Mouse (Mus musculus): ENCODE measurements around the gene Gm4763.
"Not testable (repeated sequence)": the region's sequence is repeated elsewhere in the genome, so short reads cannot be mapped to it uniquely, and the experiment has no call there.

Gm4763 gene

DNA sequence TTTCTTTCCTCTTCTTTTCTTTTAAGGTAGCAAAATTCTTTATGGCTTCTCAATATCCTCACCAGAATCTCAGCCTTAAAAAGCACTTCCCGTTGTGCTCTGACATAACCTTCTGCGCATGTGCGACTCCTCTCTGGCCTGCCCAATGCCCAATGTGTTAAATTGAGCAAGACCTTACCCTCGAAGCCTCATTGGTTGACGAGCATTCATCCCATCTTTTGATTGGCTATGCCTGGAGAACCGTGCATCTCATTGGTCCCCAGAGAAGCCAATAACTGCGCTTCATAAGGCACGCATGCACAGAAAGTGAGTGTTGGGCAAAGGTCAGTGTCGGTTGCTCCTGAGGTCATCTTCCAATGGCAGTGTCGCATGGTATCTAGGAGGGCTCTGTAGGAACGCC, at the start of gene Gm4763:
Gm4763 (minus strand) TSS at position 101 of the 400 bp plus-strand sequence.
- not testable (repeated sequence) for DNase-seq (ENCODE audit: low spot score)

DNA sequence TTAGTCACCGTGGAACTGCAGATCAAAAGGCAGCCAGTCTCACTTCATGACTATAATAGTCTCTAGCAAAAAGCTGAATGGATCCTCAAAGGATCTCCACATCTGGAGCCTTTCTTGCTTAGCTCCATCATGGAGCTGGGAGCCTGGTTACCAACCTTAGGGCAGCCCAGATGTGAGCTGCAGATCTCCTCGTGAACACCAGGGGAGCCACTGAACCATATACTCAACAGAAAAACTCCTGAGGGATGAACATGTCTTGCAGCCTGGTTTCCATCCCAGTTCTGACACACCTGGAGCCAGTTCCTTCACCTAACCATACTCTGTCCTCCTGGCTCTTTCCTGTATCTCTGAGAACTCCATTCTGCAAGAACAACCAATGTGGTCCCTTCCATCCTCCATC, 49.4 kb upstream of the Gm4763 start:
- DNase-seq (ENCODE audit: low spot score), result no peak

- DNase-seq (ENCODE audit: low spot score), result no peak
These were observed 47.3 kb upstream of the Gm4763 start for GRCm38 (mm10) chr7:24773942-24774535.

- DNase-seq (ENCODE audit: low spot score), result no peak
These were observed 44.7 kb upstream of the Gm4763 start for GRCm38 (mm10) chr7:24771361-24771760.

DNA sequence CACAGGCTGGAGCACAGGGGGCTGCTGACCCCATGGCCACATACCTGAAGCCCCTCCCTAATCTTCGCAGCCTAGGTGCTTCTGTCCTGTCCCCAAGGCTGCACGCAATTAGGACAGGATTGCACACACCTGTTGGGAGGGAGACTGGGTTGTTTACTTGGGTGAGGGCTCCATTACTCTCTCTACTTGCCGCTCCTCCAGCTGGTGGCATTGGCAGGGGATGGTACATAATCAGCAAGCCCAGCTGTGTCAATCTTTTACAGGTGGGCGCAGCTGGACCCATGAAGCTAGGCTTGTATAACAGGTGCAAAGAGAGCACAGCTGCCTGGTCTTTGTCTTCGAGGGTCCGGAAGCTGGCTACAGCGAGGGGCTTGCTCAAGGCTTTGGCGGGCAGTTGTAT, 35.9 kb upstream of the Gm4763 start:
- no peak for DNase-seq (ENCODE audit: low spot score)

DNA sequence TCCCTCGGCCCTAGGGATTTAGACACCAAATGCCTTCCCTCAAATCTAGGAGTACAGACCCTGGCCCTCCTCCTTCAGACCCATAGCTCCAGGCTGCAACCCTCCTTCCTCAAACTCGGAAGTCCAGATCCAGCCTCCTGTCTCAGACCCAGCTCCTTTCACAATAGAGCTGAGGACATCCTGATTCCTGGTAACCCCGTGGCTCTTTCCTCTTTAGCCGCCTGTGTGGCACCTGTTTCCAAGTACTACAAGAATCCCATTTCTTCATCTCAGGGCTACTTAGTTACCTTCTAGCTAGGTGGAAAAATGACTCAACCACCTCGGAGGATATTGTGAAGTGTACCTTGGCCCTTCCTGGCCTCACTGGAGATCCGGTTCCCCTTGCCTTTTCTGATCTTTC, 34.5 kb upstream of the Gm4763 start:
- no peak for DNase-seq (ENCODE audit: low spot score)

GRCm38 (mm10) chr7:24760211-24760610, 33.5 kb upstream of the Gm4763 start, which contains the start of gene Cd177:
TSS of gene Cd177 (minus strand) at chr7:24760311.
- DNase-seq (ENCODE audit: low spot score), result no peak

DNA sequence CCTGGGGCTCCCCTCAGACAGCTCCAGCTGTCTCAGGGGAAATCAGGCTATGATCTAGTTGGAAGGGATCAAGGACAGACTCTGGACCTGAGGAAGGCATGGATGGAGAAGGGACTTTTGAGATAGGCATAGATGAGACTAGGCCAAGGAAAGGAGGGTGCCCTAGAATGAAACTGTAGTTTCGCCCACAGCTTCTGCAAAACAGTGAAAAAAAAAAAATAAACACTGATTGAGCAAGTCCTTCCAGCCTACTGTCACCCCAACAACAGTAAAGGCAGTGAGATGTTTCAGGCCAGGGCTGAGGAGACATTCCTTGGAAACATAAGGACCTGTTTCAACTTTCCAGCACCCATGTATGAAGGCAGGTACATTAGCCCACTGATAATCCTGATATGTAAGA, 31.8 kb upstream of the Gm4763 start:
- no peak for DNase-seq (ENCODE audit: low spot score)

GRCm38 (mm10) chr7:24753476-24753875, 26.8 kb upstream of the Gm4763 start:
- no peak for DNase-seq (ENCODE audit: low spot score)

DNA sequence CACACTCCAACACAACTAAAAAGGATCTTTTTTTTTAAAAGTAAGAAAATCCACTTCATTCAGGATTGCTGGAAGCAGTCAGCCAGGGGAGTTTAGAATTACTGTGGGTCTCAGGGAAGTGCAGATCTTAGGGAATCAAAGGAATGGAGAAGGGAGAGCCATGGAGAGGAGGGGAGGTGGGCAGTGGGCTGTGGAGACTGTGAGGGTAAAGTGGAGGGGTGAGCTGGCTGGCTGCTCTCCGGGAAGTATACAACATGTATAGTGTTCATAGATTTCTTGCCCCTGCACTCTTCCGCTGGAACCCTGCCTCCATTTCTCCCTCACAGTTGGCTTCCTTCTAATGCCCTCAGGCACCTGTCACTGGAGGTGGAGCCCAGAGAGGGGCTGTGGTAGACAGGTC, 24.9 kb upstream of the Gm4763 start:
- no peak for DNase-seq (ENCODE audit: low spot score)

- no peak for DNase-seq (ENCODE audit: low spot score)
These were observed 24.0 kb upstream of the Gm4763 start for GRCm38 (mm10) chr7:24750695-24751094.

GRCm38 (mm10) chr7:24735970-24736670, 9.4 kb upstream of the Gm4763 start:
- no peak for DNase-seq (ENCODE audit: low spot score)

DNA sequence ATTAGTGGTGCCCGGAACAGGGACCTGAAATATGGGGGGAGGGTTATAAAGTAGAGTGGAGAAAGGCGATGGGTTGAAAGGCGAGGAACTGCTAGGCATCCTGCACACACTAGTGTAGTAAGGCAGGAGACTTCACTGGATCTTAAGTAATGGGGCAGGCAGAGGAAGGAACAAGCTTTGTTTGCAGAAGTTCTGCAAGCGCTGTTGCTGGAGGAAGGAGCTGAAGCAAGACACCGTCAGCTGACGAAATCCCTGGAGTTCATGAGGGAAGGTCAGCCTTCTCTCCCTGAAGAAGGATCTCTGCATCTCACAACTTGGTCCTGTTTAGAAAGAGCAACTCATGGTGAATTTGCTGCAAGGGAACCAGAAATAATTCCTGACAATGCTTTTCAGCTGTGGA, 11.7 kb downstream of the Gm4763 start:
- no peak for DNase-seq (ENCODE audit: low spot score)

DNA sequence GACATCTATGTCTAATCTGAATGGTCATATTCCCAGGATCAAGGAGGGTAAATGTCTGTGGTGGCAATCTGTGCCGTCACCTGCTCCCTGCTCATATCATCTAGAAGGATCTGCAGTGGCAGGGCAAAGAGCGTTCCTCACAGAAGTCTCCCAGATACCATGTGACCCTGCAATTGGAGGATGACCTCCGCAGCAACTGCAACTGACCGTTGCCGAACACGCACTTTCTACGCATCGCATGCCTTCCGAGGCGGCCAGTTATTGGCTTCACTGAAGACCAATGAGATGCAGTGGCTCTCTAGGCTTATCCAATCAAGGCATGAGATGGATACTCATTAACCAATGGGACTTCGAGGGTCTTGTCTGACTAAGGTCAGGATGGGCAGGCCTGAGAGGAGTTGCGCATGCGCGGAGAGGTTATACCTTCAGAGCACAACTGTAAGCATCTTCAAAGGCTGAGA, 17.8 kb downstream of the Gm4763 start, which contains the start of gene BC049730:
BC049730 (plus strand) TSS at position 411 of the 461 bp plus-strand sequence.
- no peak for DNase-seq (ENCODE audit: low spot score)

GRCm38 (mm10) chr7:24702841-24703240, 23.9 kb downstream of the Gm4763 start:
- not testable (repeated sequence) for DNase-seq (ENCODE audit: low spot score)

DNA sequence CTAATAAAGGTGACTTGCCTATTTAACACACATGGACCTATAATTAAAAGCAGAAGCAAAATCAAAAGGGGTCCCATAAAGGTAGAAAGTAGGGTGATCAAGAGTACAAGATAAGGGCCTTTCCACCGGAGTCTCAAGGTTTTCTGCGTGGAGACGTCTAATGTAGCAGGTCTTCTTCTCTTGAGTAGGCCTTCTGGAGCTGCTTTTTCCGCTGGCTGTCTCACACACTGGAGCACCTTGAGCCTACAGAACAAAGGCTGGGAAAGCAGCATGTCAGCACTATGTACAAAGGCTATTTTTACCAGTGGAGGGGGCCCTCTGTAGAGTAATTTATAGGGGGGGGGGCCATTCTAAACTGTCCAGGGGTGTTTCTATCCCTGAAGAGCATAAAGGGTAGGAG, 28.8 kb downstream of the Gm4763 start:
- DNase-seq (ENCODE audit: low spot score), result not testable (repeated sequence)

- not testable (repeated sequence) for DNase-seq (ENCODE audit: low spot score)
These were observed 34.0 kb downstream of the Gm4763 start for GRCm38 (mm10) chr7:24692693-24693092.

GRCm38 (mm10) chr7:24687519-24687918, 39.2 kb downstream of the Gm4763 start:
- not testable (repeated sequence) for DNase-seq (ENCODE audit: low spot score)

GRCm38 (mm10) chr7:24684121-24684520, 42.6 kb downstream of the Gm4763 start:
- DNase-seq (ENCODE audit: low spot score), result not testable (repeated sequence)

- no peak for DNase-seq (ENCODE audit: low spot score)
These were observed 50.1 kb downstream of the Gm4763 start, which contains the start of gene Tex101 for GRCm38 (mm10) chr7:24676575-24676974. TSS of gene Tex101 (minus strand) at chr7:24676675.

- no peak for DNase-seq (ENCODE audit: low spot score)
These were observed 54.7 kb downstream of the Gm4763 start for GRCm38 (mm10) chr7:24671944-24672439.
